Mouse (Mus musculus) hematopoietic stem cell, adult 5-6 weeks (primary cell): ENCODE results near the gene Rnf113a1. TPM values are rescaled to one million over a fixed set of nuclear protein-coding genes. Genes with fewer than 3 reads are reported as not detected.

Experiments used
- total RNA-seq: library from RNA; stranded (forward); fragments of 172-1452, 232-1000 nt; gene quantifications from 2 replicates; pipeline ENCODE4 v1.2.3, GENCODE M21; 2017

The Rnf113a1 gene
- total RNA-seq, 1 experiment from 2014 or later, result 1.9 TPM

Other genes with a start within 250 kb of the Rnf113a1 start
- gene Sept6, start 199.5 kb upstream of the Rnf113a1 start, total RNA-seq, result 120 and 122 TPM in 2 replicates
- gene Sowahd, start 142.4 kb upstream of the Rnf113a1 start, total RNA-seq, result not detected in 2 replicates
- gene Rpl39, start 105.8 kb upstream of the Rnf113a1 start, total RNA-seq, result 5,658 and 5,878 TPM in 2 replicates
- gene Upf3b, start 80.9 kb upstream of the Rnf113a1 start, total RNA-seq, result 53.0 and 71.3 TPM in 2 replicates
- 35.7 and 47.8 TPM in 2 replicates for gene Nkap, start 64.5 kb upstream of the Rnf113a1 start, total RNA-seq
- not detected in 2 replicates for gene Akap14, start 22.4 kb upstream of the Rnf113a1 start, total RNA-seq
- 40.3 and 70.0 TPM in 2 replicates for gene Ndufa1, start 82 bp upstream of the Rnf113a1 start, total RNA-seq
- not detected in 2 replicates for gene Gm9, start 19.8 kb downstream of the Rnf113a1 start, total RNA-seq
- gene Rhox1, start 31.0 kb downstream of the Rnf113a1 start, total RNA-seq, result not detected in 2 replicates
- gene Rhox2a, start 53.7 kb downstream of the Rnf113a1 start, total RNA-seq, result not detected in 2 replicates
- not detected in 2 replicates for gene Rhox3a, start 58.7 kb downstream of the Rnf113a1 start, total RNA-seq
- not detected in 2 replicates for gene Rhox4a, start 74.1 kb downstream of the Rnf113a1 start, total RNA-seq
- not detected in 2 replicates for gene Rhox3a2, start 188.8 kb downstream of the Rnf113a1 start, total RNA-seq
- gene Rhox4a2, start 199.6 kb downstream of the Rnf113a1 start, total RNA-seq, result not detected in 2 replicates
- gene Rhox2b, start 220.8 kb downstream of the Rnf113a1 start, total RNA-seq, result not detected in 2 replicates
- not detected in 2 replicates for gene Rhox4b, start 241.2 kb downstream of the Rnf113a1 start, total RNA-seq